Mouse (Mus musculus): ENCODE results near the gene Akr1c12.

DNA sequence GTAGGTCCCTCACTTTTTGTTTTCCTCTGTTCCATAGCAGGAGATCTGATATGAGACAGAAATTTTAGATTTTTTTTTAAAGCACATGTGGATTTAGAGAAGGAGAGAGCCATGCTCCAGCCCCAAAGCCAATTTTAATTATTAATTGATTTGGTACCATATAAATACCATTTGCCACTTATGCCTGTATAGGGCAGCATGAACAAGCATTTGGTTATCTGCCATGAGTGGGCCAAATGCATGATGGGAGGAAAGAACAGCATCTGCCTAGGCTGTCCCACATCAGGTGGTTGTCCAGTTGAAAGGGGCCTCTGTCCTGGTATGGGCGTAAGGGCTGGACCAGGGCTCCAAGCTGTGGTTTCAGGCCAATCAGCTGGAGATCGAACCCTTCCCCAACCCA is 39.5 kb upstream of the Akr1c12 start:
- TF ChIP-seq CTCF (IDR thresholded peaks at IDR 0.05; ENCODE audit: extremely low read depth, insufficient read length, insufficient replicate concordance, low read depth, low read length) (no peak), POLR2A (IDR thresholded peaks at IDR 0.05; ENCODE audit: low read depth, low read length) (no peak)
